ENCODE assay signal across 8 mouse cellular contexts in genomic region chr1:105355910-105356290, GRCm38 (mm10). TPM values are rescaled to one million over a fixed set of nuclear protein-coding genes. Genes with fewer than 3 reads are reported as not detected.
DNase-seq lines count a peak whose midpoint lies in the region; ATAC-seq lines count a peak whose summit lies in the region.

No protein-coding gene starts in this region.

- H3K27me3 ChIP-seq in forebrain, embryonic 12.5 days, result peaks cover 11% of the 10 kb centered on the region; the same call in 1 of the 2 replicates
- H3K27me3 ChIP-seq in hindbrain, embryonic 15.5 days, result no peaks in the 10 kb centered on the region
- H3K27me3 ChIP-seq in liver, embryonic 13.5 days, result peaks cover 39% of the 10 kb centered on the region
- H3K27me3 ChIP-seq in neural tube, embryonic 13.5 days, result 0 out of 2 replicates have a peak, but pooled peaks cover 5% of the 10 kb centered on the region

- H3K9me3 ChIP-seq in forebrain, embryonic 12.5 days, result no peaks in the 10 kb centered on the region
- H3K9me3 ChIP-seq in hindbrain, embryonic 15.5 days, result no peaks in the 10 kb centered on the region
- no peaks in the 10 kb centered on the region for H3K9me3 ChIP-seq in liver, embryonic 13.5 days (replicated peaks)
- H3K9me3 ChIP-seq in neural tube, embryonic 13.5 days, result no peaks in the 10 kb centered on the region

- peak overlapping the region; percentile 91 for H3K4me2 ChIP-seq in forebrain, embryonic 12.5 days
- peak overlapping the region; percentile 80 for H3K4me2 ChIP-seq in hindbrain, embryonic 15.5 days
- peak overlapping the region; percentile 76 for H3K4me2 ChIP-seq in liver, embryonic 13.5 days
- H3K4me2 ChIP-seq in neural tube, embryonic 13.5 days, result peak overlapping the region; percentile 80

- DNase-seq in cerebellum, adult 9-10 months, result no peak
- DNase-seq in ZHBTc4 (ENCODE audit: low read depth, low spot score), result peak; percentile 50
- DNase-seq in liver, embryonic 13.5 days, result no peak

- peak overlapping the region; percentile 36; the same call in 1 of the 2 replicates for H3K27ac ChIP-seq in forebrain, embryonic 12.5 days
- H3K27ac ChIP-seq in hindbrain, embryonic 15.5 days (replicated peaks), result peak overlapping the region; percentile 88
- H3K27ac ChIP-seq in liver, embryonic 13.5 days, result no peak overlapping the region
- H3K27ac ChIP-seq in neural tube, embryonic 13.5 days (replicated peaks), result peak overlapping the region; percentile 84

- H3K4me3 ChIP-seq in forebrain, embryonic 12.5 days (replicated peaks), result peak overlapping the region; percentile 69
- H3K4me3 ChIP-seq in hindbrain, embryonic 15.5 days, result peak overlapping the region; percentile 70
- peak overlapping the region; percentile 64 for H3K4me3 ChIP-seq in liver, embryonic 13.5 days (replicated peaks)
- H3K4me3 ChIP-seq in neural tube, embryonic 13.5 days, result peak overlapping the region; percentile 69

- H3K4me1 ChIP-seq in forebrain, embryonic 12.5 days, result peaks cover 18% of the 10 kb centered on the region
- peaks cover 13% of the 10 kb centered on the region for H3K4me1 ChIP-seq in hindbrain, embryonic 15.5 days (replicated peaks)
- no peaks in the 10 kb centered on the region for H3K4me1 ChIP-seq in liver, embryonic 13.5 days (replicated peaks)
- peaks cover 7% of the 10 kb centered on the region for H3K4me1 ChIP-seq in neural tube, embryonic 13.5 days (replicated peaks)

- H3K9ac ChIP-seq in forebrain, embryonic 12.5 days, result peak overlapping the region; percentile 70
- peak overlapping the region; percentile 83 for H3K9ac ChIP-seq in hindbrain, embryonic 15.5 days
- peak overlapping the region; percentile 52 for H3K9ac ChIP-seq in liver, embryonic 13.5 days
- peak overlapping the region; percentile 81 for H3K9ac ChIP-seq in neural tube, embryonic 13.5 days

- peak; percentile 4 for ATAC-seq in cerebellum, adult (ENCODE audit: insufficient number of reproducible peaks, low FRiP score, low TSS enrichment)
- ATAC-seq in forebrain, embryonic 12.5 days (ENCODE audit: low FRiP score), result peak; percentile 54
- peak; percentile 47 for ATAC-seq in hindbrain, embryonic 15.5 days (ENCODE audit: low FRiP score, low read depth)
- ATAC-seq in liver, embryonic 13.5 days (ENCODE audit: low read depth), result no peak
- peak; percentile 66 for ATAC-seq in neural tube, embryonic 13.5 days (ENCODE audit: low read depth)
- no peak for ATAC-seq in monocyte, adult 5-6 weeks (replicated peaks; ENCODE audit: insufficient number of reproducible peaks, low FRiP score, low TSS enrichment, poor library complexity, severe bottlenecking)

- 0% methylated on average over 23 of the region's 23 CpGs for whole genome bisulfite sequencing in forebrain, embryonic 12.5 days
- WGBS in hindbrain, embryonic 15.5 days, result 0% methylated on average over 13 of the region's 23 CpGs
- 0% methylated on average over 14 of the region's 23 CpGs for WGBS in liver, embryonic 13.5 days (ENCODE audit: insufficient replicate concordance)
- WGBS in neural tube, embryonic 13.5 days, result under 1% methylated on average over 23 of the region's 23 CpGs

- no peaks in the 10 kb centered on the region for H3K36me3 ChIP-seq in forebrain, embryonic 12.5 days (replicated peaks)
- H3K36me3 ChIP-seq in hindbrain, embryonic 15.5 days, result no peaks in the 10 kb centered on the region
- H3K36me3 ChIP-seq in liver, embryonic 13.5 days, result no peaks in the 10 kb centered on the region
- H3K36me3 ChIP-seq in neural tube, embryonic 13.5 days, result no peaks in the 10 kb centered on the region

RNA-seq across cellular contexts. Expression of gene Rnf152, which starts 0.6 kb away (rescaled TPM):
- polyA plus RNA-seq in forebrain, embryonic 12.5 days (2016; fragmentation: Nextera tagmentation; extraction: Ambion mirVana), result 3.0 and 3.1 TPM in 2 replicates
- 22.6 and 23.3 TPM in 2 replicates for polyA plus RNA-seq in hindbrain, embryonic 15.5 days (2015; fragmentation: Nextera tagmentation; extraction: Ambion mirVana)
- polyA plus RNA-seq in liver, embryonic 13.5 days (2015; fragmentation: Nextera tagmentation; extraction: Ambion mirVana), result 0.05 and 0.09 TPM in 2 replicates
- 10.7 and 10.9 TPM in 2 replicates for polyA plus RNA-seq in neural tube, embryonic 13.5 days (2015; fragmentation: Nextera tagmentation; extraction: Ambion mirVana)
- 0.11 TPM in 1 of 3 replicates, not detected in the others for total RNA-seq in monocyte, adult 5-6 weeks (2017)

Comparison
In these comparisons a context has a peak if more than half of its experiments do, and no peak if none do; other contexts are left out.
1. ATAC-seq: peak in cerebellum, adult (single experiment), forebrain, embryonic 12.5 days (single experiment), hindbrain, embryonic 15.5 days (single experiment) and neural tube, embryonic 13.5 days (single experiment); none in liver, embryonic 13.5 days (single experiment) and monocyte, adult 5-6 weeks (single experiment).
2. Peak in every context shown above with its lines, with median percentiles within 50 percentile points of each other: H3K4me2 ChIP-seq, H3K4me3 ChIP-seq and H3K9ac ChIP-seq.